Mouse (Mus musculus): ENCODE data around the gene Fth1.
A peak's percentile ranks its signal among the peaks of the same experiment; 100 is the strongest.
"Not testable (repeated sequence)": the region's sequence is repeated elsewhere in the genome, so short reads cannot be mapped to it uniquely, and the experiment has no call there.

Fth1 gene

DNA sequence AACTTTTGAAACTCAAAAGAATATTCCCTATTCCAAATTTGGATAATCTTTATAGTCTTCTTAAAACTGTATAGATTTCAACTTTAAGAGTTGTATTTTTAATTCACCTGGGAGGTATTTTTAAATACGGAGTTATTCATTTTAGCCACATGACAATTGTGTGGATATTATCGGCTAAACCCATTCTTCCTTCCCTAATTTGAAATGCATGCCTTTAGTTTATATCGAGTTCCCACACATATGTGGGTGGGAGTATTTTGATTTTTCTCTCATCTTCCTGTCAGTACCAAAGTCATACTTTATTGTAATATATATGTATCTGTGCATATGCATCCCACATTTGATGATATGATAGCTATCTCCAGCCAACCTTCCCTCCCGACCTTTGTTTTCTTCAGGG, at the start of gene Fth1:
TSS of gene Fth1 (plus strand) at position 341 of the 400 bp plus-strand sequence.
- DNase-seq (ENCODE audit: low spot score in 2 of 2): no peak

DNA sequence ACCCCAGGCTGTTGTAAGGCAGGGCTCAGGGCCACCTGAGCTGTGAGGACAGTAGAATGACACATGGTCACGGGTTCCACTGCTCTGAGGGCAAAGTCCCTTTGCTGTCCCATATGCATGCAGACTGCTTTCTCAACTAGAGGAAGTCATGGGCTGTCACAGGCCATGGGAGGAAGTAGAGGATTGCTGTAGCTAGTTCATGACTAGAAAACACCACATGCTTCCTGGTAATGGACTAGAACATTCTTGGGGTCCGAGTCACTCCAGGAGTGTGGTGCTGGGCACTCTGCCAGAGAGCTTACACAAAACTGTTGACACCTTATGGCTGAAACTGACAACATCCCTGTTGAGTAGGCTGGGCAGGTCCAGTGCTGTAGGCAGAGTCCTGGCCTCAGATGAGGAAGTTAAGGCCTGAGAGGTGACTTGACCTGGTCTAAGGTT, 49.2 kb upstream of the Fth1 start:
- not testable (repeated sequence) for DNase-seq (ENCODE audit: low spot score in 2 of 2)

DNA sequence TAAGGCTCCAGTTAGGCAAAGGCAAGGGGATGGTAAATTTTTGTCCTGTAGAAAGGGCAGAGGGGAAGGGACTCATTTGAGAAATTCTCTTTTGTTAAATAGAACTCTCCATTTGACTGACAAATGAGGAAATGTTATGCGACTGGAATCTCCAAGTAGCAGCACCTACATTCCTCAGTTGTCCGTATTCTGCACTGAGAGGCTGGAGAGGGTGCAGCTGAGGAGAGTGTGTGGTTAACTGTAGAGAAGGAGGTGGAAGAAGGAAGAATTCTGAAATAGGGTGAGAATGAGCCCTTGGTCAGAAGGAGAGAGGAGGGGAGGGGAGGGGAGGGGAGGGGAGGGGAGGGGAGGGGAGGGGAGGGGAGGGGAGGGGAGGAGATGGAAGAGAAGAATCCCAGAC, 46.5 kb upstream of the Fth1 start:
- DNase-seq (ENCODE audit: low spot score in 2 of 2): no peak

DNA sequence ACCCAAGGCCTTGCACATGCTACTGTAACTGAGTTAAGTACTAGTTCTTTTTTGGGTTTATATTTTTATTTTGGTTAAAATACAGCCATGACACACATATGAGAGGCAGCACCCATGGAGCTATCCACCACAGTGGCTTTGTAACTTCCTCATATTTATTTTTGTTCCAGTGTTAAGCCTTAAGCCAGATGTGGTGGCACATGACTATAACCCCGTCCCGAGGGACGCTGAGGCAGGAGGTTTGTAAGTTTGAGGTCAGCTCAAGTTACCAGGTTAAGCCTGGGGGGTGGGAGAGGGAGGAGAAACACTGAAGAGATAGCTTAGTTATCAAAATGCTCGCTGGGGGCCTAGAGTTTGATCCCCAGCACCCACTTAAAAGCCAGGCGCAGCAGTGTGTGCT, 43.8 kb upstream of the Fth1 start:
- DNase-seq (ENCODE audit: low spot score in 2 of 2): no peak

DNA sequence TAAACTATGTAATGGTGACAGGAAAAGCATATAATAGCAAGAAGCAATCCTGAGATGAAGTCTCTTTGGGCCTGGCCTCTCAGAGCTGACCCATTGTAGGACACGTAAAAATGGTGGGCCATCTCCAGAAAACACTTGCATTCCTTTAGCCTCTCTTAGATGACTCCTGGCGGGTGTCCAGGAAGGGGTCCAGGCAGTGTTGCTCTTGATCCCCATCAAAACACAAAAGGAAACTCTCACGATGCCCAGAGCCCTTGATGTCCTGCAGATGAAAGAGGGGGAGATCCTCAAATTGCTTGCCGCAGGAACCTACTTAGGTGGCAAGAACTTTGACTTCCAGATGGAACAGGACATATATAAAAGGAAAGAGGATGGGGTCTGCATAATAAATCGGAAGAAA, 43.0 kb upstream of the Fth1 start:
- DNase-seq (ENCODE audit: low spot score in 2 of 2): no peak

DNA sequence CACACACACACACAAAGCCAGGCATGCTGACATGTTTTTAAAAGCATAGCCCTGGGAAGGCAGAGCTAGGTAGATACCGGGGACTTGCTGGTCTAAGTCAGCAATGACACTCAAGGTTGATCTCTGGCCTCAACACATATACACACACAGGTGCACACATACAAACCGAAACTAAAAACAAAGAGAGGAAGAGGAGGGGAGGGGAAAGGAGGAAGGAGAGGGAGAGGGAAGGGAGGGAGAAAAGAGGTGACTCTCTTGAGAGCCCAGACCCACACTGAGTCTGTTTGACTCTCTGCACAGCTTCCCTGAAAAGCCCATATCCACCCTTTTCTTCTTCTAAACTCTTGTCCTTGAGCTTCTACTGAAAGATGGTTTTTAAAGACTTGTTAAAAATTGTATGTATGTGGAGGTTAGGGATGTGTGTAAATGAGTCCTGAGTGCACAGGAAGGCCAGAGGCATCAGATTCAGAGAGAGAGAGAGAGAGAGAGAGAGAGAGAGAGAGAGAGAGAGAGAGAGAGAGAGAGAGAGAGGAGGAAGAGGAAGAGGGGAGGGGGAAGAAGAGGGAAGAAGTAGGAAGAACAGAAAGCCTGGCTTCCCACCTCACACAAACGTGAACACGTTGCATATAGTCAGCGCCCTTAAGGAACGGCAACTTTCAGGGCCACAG, 42.1 kb upstream of the Fth1 start:
- no peak for DNase-seq (ENCODE audit: low spot score in 2 of 2)

DNA sequence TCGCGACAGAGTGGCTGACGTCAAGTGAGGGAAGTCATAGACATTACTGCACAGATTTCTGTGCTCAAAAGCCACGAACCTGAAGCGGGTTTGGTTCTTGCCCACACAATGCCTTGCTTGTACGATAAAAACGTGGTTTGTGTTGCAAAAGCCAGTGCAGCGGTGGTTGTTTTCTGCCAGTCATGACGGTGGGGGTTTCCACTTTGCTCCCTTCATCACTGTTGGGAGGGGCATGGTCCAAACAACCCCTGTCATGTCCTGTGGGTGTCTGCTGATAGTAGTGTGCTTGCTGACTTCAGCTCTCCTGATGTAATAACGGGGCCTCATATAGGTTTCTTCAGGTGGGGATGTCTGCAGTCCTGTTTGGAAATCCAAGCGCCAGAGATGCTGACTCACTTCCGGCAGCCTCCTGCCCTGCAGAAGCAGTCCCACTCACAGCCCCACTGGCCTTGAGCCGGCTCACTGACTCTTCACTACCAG, 41.5 kb upstream of the Fth1 start:
- no peak for DNase-seq (ENCODE audit: low spot score in 2 of 2)

DNA sequence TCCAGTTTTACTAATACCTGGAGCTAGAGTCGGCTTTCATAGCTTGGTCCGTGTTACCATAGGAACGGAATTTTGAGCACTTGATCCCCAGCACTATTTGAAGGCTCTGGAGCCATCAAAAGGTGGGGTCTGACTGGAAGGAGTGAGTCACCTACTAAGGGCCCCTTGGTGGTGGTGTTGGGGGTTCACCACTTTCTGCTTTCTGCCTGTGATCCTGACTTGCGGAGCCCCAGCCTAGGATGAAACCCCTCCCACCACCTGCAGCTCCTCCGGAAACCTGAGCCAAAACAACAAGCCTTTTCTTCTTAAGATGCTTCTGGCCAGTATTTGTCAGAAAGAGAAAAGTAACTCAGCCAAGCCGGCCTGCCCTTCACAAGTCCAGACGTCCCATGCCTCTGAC, 40.6 kb upstream of the Fth1 start:
- DNase-seq (ENCODE audit: low spot score in 2 of 2): no peak

DNA sequence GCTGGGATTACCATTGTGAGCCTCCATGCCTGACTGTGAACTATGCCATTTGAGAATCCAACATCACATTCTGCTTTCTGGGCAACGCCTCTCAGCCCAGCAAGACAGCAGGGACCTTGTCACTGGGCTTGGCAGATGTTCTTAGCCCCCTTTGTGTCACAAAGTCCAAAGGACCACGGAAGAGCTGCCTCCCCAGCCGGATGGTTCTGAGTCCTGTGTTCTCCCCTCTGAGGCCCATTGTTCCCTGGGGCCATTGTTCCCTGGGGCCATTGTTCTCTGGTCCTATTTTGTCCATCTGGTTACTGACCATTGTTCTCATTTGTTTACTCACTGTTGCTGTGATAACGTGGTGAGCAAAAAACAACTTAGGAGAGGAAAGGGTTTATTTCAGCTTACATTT, 39.5 kb upstream of the Fth1 start:
- DNase-seq (ENCODE audit: low spot score in 2 of 2): no peak

DNA sequence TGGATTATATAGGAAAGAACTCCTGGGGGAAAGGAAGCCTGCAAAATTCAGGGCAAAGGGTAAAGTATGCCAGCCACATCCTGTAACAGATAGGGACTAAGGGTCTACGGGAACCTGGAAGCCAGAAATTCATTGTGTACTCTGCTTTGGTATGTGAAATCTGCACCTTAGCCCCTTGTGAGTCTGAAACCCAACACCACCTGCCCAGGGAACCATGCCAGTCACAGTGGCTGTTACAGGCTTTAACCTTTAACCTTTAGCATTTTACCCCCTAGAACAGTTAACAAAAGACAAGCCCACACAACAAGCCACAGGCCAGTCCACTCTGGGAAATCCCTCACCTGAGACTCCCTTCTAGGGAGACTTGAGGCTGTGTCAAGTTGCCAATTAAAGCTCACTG, 38.6 kb upstream of the Fth1 start:
- DNase-seq (ENCODE audit: low spot score in 2 of 2): no peak

DNA sequence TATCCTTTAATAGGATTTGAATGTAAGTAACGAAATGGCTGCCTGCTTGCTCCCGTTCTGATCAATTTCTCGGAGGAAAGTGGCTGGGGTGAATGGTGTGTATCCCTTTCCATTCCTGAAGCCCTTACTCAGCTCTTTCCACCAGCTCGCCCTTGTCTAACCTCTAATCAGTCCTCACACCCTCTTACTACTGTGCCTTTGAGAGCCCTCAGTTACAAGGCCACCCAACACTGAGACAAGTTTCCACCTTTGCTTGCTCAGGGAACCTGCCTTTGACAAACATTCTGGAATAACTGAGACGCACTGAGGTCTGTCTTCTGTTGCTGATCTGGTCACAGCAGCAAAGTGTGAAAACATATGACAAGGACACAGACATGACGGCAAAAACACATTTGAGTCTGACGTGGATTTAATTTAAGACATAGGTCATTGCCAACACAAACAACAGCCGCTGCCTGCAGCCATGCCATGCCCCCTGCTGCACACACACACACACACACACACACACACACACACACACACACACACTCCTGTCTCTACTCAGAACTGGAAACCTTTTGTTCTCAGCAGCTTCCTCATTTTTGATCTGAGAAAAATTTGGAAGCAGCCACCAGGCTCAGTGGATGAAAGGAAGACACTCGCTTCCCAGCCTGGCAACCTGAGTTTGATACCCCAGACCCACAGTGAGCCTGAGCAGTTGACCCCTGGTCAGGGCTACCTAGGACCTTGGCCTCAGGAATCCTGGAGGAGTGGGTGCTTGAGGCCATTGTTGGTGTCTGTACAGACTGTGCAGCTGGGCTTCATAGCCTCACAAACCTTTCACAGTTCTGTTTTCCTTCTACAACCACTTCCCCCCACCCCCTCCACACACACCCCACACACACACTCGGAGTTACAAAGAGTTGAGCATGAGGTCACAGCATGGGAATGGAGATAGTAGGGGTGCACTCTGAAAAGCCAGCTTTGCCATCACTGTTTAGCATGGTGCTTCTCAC, 37.6 kb upstream of the Fth1 start:
- DNase-seq (ENCODE audit: low spot score in 2 of 2): no peak

DNA sequence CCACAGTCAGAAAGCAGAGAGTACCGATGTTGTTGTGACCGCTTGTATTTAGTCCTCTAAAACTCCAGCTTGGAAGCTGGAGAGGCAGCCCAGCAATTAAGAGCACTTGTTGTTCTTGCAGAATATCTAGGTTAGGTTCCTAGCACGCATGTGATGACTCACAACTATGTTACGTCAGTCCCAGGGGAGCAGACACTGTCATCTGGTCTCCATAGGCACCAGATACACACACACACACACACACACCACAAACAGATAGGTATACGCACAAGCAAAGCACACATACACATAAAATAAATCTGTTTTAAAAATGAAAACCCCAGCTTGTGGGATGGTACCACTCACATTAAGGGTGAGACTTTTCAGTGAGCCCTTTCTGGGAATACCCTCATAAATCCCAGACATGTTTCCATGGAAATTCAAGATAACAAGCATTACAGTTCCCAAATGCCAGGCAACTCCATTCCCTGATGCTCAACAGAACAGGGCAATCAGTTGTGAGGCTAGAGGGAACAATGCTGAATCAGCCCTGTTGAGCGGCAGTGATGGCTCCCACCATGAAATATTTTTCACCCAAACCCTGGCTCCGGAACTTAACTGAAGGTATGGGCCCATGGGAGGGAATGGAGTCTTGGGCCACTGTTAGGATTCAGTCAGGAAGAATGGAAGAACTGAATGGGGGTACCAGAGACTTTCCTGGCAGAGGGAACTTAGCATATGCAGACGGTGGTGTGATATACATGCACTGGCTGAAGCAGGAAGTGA, 34.4 kb upstream of the Fth1 start:
- no peak for DNase-seq (ENCODE audit: low spot score in 2 of 2)

DNA sequence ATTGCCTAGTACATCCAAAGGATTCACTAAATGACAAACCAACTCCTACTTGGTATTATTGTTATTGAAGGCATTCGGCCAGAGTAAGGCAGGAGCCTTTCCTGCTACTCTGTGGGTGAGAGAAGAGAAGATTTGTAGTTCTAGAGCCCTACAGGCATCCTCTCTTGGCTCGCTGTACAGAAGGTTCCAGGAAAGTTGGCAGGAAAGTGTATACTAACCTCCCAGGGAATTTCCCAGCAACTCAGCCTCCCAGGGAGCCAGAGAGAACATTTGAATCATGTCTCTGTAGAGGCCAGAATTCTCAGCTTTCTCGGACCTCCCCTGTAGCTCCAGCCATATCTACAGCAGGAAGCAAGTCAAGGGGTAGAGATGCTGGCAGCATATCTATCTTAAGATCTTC, 33.4 kb upstream of the Fth1 start:
- no peak for DNase-seq (ENCODE audit: low spot score in 2 of 2)

DNA sequence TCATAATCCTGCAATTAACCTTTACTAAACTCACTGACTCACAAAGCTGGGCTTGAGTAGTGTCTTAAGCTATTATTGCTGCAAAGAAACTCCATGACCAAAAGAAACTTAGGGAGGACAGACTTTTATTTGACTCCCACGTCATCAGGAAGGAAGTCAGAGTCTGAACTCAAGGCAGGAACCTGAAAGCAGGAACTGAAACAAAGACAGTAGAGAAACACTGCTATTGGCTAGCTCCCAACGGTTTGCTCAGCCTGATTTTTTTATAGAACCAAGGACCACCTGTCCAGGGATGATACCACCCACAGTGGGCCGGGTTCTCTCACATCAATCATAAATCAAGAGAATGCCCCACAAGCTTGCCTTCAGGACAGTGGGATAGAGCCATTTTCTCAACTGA, 28.0 kb upstream of the Fth1 start:
- DNase-seq (ENCODE audit: low spot score in 2 of 2): no peak

DNA sequence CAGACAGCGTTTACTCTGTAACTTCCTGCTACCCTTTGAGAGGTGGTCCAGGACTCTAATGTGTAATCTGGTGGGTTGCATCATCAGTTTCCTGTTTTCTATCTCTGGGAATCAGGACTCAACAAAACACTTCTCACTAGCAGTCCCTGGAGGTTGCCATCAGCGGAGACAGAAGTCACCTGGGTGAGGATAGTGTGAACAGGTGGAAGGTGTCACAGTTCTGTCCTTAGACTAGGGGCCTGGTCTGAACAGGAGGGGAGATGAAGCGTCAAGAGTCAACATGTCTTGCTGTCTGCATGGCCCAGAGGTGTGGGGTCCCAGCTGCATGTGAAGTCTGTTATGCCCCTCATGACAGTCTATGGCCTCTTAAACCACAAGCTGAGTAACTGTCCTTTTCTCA, 27.5 kb upstream of the Fth1 start:
- no peak for DNase-seq (ENCODE audit: low spot score in 2 of 2)

DNA sequence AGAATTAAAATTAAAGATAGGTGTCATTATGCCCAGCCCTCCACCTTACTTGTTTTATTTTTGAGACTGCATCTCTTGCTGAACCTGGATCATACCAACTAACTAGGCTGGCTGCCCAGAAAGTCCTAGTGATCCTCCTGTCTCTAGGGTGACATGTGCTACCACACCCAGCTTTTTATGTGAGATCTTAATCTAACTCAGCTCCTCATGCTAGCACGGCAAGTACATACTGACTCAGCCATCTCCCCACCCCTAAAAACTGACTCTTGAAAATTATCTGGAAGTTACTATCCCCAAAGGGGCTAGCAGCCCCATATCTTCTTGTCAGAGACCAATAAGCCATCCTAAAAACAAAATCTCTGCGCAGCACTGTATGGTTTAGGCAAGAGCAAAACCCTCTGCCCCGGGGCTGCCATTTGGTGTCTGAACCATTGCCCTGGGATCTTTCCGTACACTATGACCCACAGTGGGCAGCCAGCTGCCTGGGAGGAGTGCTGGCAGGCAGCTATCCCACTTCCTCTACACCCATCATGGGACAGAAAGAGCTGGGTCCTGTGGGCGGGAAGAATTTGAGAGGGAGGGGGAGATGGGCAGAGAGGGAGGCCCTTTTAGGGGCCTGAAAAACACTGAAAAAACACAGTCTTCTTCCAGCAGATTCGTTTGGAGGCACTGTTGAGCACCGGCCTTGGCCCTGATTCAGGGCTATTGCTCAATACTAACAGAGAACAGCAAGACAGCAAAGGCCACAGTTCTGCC, 26.2 kb upstream of the Fth1 start:
- DNase-seq (ENCODE audit: low spot score in 2 of 2): peak; percentile 33 to 58

DNA sequence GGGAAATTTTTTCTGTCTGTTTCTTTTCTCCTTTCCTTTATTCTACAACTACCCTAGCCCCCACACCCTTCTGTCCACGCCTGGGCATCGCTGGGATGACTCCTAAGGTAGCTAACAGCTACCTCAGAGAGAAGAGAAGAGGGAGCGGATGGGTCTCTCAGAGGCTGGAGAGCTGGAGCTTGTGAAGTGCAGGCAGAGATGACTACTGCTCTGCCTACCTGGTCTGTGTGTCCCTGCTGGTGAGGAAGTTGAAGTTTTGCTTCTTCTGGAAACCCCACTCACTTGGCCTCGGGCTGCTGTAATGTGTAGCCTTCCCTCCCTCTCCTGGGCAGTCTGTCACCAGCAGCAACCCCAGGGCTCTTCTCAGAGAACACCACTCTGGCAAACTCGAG, 25.6 kb upstream of the Fth1 start:
- no peak for DNase-seq (ENCODE audit: low spot score in 2 of 2)

DNA sequence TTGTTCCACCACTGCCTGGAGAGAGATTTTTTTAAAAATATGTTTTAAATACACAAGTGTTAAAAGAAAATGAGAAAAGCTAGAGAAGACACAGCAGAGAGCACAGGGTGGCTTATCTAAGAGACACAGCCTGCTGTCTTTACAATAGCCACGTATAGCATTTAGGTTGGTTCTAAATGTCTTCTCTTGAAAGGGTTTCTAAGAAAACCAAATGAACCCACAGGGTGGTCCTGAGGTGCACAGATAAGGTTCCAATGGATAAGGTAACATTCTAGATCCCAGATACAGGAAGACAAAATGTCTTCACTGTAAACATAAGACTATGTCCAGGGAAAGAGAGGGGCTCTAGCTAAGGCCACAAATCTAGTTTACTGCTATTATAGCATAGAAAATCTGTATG, 25.0 kb upstream of the Fth1 start:
- DNase-seq (ENCODE audit: low spot score in 2 of 2): no peak

DNA sequence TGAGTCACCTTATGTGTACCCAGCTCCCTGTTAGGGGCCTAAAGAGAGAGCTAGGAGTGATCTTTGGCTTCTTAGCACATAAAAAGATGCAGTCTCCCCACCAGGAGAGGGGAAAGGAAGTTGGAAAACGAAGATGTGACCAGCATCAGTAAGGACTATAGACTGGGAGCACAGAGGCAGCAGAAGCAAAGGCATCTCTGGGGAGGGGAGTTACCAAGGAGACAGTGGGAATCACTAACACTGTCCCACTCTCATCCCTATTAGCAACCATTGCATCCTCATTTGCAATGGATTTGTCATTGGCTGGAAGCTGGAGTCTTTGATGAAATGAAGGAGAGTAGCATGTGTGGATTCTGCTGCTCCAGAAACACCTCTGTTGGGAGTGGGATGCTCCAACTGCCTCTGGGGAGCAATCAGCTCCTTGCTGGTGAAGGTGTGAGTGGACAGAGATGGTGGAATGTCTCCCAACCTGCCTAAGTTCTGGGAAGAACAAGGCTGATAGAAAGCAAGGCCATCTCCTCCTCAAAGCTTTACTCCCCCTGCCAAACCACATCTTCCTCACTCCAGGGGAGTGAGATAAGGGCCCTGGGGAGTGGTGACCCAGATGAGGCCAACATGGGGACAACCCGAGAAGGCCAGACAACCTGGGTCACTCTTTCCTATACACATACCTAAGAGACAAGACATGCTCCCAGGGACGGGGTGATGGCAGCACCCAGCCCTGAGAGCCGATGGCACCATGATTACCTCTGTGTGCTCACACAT, 23.6 kb upstream of the Fth1 start:
- DNase-seq (ENCODE audit: low spot score in 2 of 2): no peak

DNA sequence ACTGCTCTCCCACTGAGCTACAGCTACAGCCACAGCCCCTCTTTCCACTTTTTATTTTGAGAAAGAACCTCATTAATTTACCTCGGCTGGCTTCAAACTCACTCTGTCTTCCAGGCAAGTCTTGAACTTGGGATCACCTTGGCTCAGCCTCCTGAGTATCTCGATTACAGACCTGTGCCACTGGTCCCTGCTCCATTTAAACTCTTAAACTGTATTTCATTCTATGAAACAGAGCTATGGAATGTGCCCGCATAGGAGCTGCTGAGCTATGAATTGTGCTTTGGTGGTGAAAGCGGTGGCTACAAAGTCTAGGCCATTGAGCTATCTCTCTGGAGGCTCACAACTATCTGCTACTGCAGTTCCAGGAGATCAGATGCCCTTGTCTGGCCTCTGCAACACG, 22.4 kb upstream of the Fth1 start:
- DNase-seq (ENCODE audit: low spot score in 2 of 2): no peak

DNA sequence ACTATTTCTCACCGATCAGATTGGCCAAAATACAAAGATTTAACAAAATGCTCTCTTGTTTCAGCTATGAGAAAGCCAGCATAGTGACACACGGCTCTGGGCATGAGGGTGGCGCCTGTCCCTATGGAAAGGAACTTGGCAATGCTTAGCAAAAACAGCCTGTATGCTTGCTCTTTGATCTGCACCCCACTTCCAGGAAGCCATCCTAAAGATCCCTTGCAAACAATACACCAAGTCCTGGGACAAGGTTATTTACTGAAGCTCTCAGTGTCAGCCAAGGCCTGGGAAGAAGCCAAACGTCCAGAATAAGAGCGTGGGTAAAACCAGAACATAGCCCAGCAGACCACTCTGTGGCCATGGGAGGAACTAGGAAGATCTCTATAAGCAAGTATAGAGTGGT, 19.6 kb upstream of the Fth1 start:
- no peak for DNase-seq (ENCODE audit: low spot score in 2 of 2)

Data from right cerebral cortex, postnatal 36 days (tissue).